Mouse (Mus musculus) thymus, adult 2 months (tissue): ENCODE results near the gene Chmp6.

Experiments
- CTCF ChIP-seq: fragments of 200-500 bp; IDR thresholded peaks from 2 replicates; pipeline ENCODE4 v1.5.1; 2012; ENCODE audit warnings: mild to moderate bottlenecking, control low read depth, low read length, moderate library complexity, borderline replicate concordance; ENCODE audit not compliant: control insufficient read depth, poor library complexity, insufficient read depth; ENCODE audit errors: extremely low read depth
- POLR2A ChIP-seq: fragments of 200-500 bp; IDR thresholded peaks from 2 replicates; pipeline ENCODE4 v1.6.1; 2012; ENCODE audit warnings: mild to moderate bottlenecking, low read length, control low read depth, moderate library complexity; ENCODE audit not compliant: control insufficient read depth, poor library complexity, insufficient read depth; ENCODE audit errors: extremely low read depth

DNA sequence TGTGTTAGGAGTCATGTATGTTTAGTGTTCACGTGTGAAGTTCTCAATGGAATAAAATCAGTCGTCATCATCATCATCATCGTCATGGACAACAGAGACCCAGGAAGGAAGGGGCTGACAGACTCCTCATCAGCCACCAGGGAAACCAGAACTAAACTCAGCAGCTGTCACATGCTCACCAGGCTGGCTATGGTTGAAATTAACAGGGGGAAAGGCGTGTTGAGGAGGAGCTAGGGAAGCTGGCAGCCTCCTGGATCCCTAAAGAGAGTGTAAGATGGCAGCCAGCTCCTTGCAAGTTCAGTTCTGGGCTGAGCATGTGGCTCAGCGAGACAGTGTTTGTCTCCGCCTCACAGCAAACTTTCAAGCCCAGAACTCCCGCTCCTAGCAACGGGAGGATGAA lies 21.5 kb downstream of the Chmp6 start:
- TF ChIP-seq POLR2A: no peak
- no peak for TF ChIP-seq CTCF
